Mouse (Mus musculus) heart, embryonic 16.5 days (tissue): Measurements from ENCODE around the gene Trub2. TPM values are rescaled to one million over a fixed set of nuclear protein-coding genes. Genes with fewer than 3 reads are reported as not detected.
A peak's percentile ranks its signal among the peaks of the same experiment; 100 is the strongest.

ENCODE experiments used
- ATAC-seq: fragments of 200-750 bp; cut with Nextera tagmentation; replicated peaks from 2 replicates; pipeline ENCODE4 v1.8.0; 2017; ENCODE audit warnings: moderate number of reproducible peaks; ENCODE audit not compliant: insufficient read depth, low FRiP score; ENCODE audit errors: extremely low read depth
- H3K27ac ChIP-seq: fragments of 300-500 bp; sonication (generic); 2 replicates; pipeline ENCODE4 v1.5.1; 2014; ENCODE audit warnings: mild to moderate bottlenecking, low read length, control low read depth, moderate library complexity
- H3K27me3 ChIP-seq: fragments of 300-500 bp; sonication (generic); 2 replicates; pipeline ENCODE4 v1.6.1; 2014; ENCODE audit warnings: low read length, mixed read lengths; ENCODE audit not compliant: control insufficient read depth, insufficient read depth
- H3K36me3 ChIP-seq: fragments of 300-500 bp; sonication (generic); 2 replicates; pipeline ENCODE4 v1.6.1; 2014; ENCODE audit not compliant: control insufficient read depth, insufficient read depth
- H3K4me1 ChIP-seq: fragments of 300-500 bp; sonication (generic); 2 replicates; pipeline ENCODE4 v1.6.1; 2014; ENCODE audit warnings: low read length, mixed read lengths; ENCODE audit not compliant: control insufficient read depth, insufficient read depth
- H3K4me2 ChIP-seq: fragments of 300-500 bp; sonication (generic); 2 replicates; pipeline ENCODE4 v1.6.1; 2014; ENCODE audit warnings: low read depth, mild to moderate bottlenecking, control low read depth, low read length
- H3K4me3 ChIP-seq: fragments of 300-500 bp; sonication (generic); 2 replicates; pipeline ENCODE4 v1.5.1; 2014; ENCODE audit warnings: mild to moderate bottlenecking, control low read depth, low read length
- H3K9ac ChIP-seq: fragments of 300-500 bp; sonication (generic); 2 replicates; pipeline ENCODE4 v1.6.1; 2014; ENCODE audit warnings: low read length, control low read depth
- H3K9me3 ChIP-seq: fragments of 300-500 bp; sonication (generic); replicated peaks from 2 replicates; pipeline ENCODE4 v1.6.1; 2016; ENCODE audit warnings: low read length; ENCODE audit not compliant: control insufficient read depth
- WGBS: fragments of 180-500 bp; shearing (Covaris S2); extraction: QIAGEN DNeasy Blood & Tissue Kit; methylation state at CpG from one replicate; pipeline ENCODE4 v1.1.7; 2014; 5-methylcytosine and 5-hydroxymethylcytosine counted together
- polyA plus RNA-seq: library from polyadenylated mRNA; unstranded; fragments of >200 nt; fragmentation: Nextera tagmentation; extraction: Ambion mirVana; gene quantifications from 2 replicates; pipeline ENCODE4 v1.2.1, GENCODE M21; 2015

Gene Trub2
- polyA plus RNA-seq, result 26.4 and 29.6 TPM in 2 replicates

DNA sequence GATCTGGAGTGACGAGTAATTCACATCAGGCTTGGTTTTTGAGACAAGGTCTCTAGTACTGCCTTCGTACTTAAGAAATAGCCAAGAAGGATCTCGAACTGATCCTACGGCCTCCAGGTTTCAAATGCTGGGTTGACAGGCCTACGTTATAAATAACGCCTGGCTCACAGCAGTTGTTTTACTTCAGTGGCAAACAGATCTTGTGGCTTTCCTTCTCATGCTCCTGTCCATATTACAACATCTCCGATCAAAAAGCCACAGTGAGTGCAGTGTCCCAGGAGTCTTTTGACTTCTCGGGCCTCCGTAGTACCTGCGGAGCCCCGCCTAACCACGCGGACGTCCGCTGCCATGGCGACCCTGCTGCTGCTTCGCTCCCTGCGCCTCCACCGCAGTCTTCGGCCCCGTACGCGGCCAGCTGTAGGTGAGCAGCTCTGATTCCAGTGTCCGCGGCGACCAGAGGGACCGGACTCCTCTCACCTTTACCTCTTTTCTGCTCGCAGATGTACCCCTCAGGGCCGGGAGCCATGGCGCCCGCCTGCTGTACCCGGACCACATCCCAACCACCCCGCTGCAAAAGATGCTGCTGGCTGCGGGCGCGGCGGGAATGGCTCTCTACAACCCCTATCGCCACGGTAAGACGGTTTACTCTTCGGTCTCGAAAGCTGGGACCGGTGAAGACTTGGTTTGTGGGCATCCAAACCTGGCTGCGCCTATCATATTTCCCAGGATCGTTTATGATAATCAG lies at the start of gene Trub2:
Trub2 (minus strand) TSS at position 566 of the 745 bp plus-strand sequence.
- H3K36me3 ChIP-seq, result peaks cover 29% of the 10 kb centered on the region
- H3K27me3 ChIP-seq, result no peaks in the 10 kb centered on the region
- peak within 1 kb of the TSS; percentile 73 for H3K4me3 ChIP-seq
- H3K9me3 ChIP-seq, result no peaks in the 10 kb centered on the region
- ATAC-seq, result peak; percentile 90
- peak within 1 kb of the TSS; percentile 76 for H3K9ac ChIP-seq
- H3K27ac ChIP-seq, result peak within 1 kb of the TSS; percentile 77
- peaks cover 8% of the 10 kb centered on the region for H3K4me1 ChIP-seq
- H3K4me2 ChIP-seq, result peak within 1 kb of the TSS; percentile 86
- WGBS, result under 1% methylated on average over 45 of the region's 45 CpGs

DNA sequence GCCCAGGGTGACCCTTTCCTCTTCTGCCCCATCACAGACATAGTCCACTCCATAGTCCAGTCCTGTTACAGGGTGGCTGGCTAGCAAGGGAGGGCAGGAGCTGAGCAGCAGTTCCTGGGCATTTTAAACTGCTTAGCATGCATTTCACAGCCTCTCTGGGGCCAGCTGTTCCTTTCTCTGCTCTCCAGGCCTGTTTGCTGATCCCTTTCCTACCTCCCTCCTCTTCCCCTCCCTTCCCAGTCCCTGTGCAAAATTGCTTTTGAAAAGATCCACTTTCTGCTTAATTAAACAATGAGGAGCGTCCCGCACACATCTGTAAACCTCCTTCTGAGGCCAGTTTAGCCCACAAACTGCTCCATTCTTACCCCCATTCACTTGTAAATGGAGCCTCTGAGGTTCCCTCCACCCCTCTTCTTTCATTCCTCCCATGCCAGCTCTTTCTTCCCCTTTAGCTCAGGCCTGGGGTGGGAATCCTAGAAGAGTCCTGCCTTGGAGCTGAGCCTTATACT lies 47.1 kb upstream of the Trub2 start:
- H3K9ac ChIP-seq, result no peak overlapping the region
- no peaks in the 10 kb centered on the region for H3K4me1 ChIP-seq
- no peak for ATAC-seq
- H3K4me3 ChIP-seq, result no peak overlapping the region
- no peaks in the 10 kb centered on the region for H3K27me3 ChIP-seq
- WGBS, result 73% methylated on average over 2 of the region's 2 CpGs
- H3K27ac ChIP-seq, result no peak overlapping the region
- H3K9me3 ChIP-seq, result no peaks in the 10 kb centered on the region
- peaks cover 8% of the 10 kb centered on the region for H3K36me3 ChIP-seq
- H3K4me2 ChIP-seq, result no peak overlapping the region

DNA sequence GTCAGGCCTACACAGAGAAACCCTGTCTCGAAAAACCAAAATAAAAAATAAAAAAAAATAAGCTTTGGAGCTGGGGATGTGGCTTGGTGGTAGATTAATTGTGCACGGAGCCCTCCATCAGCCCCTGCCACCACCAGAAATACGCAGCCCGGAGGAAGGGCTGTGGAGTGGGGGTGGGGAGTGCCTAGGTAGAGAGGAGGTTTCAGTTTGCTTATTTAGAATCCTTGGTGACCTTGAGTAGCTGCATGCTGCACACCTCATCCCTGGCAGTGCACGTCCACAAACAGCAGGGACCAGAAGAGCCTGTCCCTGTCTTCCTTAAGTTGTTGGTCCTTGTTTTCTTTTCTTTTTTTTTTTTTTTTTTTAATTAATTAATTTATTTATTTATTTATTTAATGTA lies 45.5 kb upstream of the Trub2 start:
- H3K27ac ChIP-seq, result no peak overlapping the region
- H3K9me3 ChIP-seq, result no peaks in the 10 kb centered on the region
- peaks cover 8% of the 10 kb centered on the region for H3K36me3 ChIP-seq
- no peaks in the 10 kb centered on the region for H3K4me1 ChIP-seq
- H3K27me3 ChIP-seq, result no peaks in the 10 kb centered on the region
- H3K4me2 ChIP-seq, result no peak overlapping the region
- ATAC-seq, result no peak
- no peak overlapping the region for H3K4me3 ChIP-seq
- H3K9ac ChIP-seq, result no peak overlapping the region
- 96% methylated on average over 5 of the region's 5 CpGs for WGBS

DNA sequence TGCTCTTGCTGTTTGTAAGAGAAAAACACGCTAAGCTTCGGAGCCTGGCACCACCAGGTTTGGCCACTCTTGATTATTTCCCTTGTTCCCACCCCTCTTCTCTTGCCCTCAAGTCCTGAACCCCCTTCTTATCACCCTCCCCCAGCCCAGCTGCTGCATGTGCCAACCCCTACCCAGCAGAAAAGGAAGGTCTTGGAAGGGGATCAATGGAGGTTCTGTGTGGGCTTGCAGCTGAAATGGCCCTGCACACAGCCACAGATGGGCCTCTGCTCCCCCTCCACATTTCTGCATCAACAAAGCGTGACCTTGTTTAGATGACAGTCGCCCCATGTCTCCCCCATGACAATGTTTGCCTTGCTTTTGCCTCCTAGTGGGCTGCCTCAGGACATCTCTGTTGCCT lies 42.8 kb upstream of the Trub2 start:
- H3K27ac ChIP-seq, result no peak overlapping the region
- no peak for ATAC-seq
- no peak overlapping the region for H3K9ac ChIP-seq
- no peaks in the 10 kb centered on the region for H3K27me3 ChIP-seq
- WGBS, result 79% methylated on average over 4 of the region's 4 CpGs
- no peak overlapping the region for H3K4me3 ChIP-seq
- no peak overlapping the region for H3K4me2 ChIP-seq
- H3K4me1 ChIP-seq, result peaks cover 11% of the 10 kb centered on the region
- no peaks in the 10 kb centered on the region for H3K9me3 ChIP-seq
- peaks cover 8% of the 10 kb centered on the region for H3K36me3 ChIP-seq

DNA sequence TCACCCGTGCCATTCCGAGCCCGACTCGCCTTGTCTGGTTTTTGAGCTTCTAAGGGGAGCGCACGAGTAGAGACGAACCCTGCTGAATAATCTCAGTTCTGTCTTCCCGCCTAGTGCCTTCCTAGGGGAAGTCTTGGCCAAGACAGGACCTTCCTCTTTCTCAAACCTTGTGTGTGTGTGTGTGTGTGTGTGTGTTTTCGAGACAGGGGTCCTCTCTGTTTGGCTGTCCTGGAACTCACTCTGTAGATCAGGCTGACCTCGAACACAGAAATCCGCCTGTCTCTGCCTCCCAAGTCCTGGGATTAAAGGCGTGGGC lies 39.4 kb upstream of the Trub2 start:
- under 1% methylated on average over 12 of the region's 12 CpGs for WGBS
- Histone ChIP-seq H3K9me3 (no peaks in the 10 kb centered on the region), H3K4me1 (peaks cover 12% of the 10 kb centered on the region)

DNA sequence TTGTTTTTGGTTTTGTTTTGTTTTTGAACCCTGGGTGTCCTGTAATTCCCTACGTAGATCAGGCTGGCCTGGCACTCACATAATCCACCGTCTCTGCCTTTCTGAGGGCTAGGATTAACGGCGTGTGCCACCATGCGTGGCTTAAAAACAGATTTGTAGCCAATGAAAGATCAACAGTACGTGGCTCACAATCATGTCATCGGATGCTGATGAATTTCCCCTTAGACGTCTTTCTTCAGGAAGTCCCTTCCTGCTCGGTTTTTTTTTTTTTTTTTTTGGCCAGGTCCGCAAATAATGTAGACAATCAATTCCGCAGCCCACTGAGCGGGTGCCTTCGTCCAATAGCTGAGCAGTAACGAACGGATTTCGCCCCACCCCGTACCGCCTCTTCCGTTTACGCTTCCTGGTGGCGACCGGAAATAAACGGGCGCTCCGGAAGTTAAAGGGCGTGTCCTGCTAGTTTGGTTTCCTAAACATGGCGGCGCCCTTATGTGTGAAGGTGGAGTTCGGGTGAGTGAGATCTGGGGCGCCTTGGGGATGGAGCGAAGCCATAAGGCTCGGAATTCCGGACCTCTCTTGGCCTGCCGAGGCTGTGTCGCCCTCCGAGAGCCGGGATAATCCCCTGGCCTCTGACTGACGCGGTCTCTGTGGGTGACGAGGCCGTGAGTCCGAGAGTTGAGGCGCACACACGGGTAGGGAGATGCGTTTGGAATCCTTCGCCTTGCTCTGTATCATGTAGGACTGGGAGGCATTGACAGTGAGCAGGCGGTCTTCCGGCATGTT lies 38.8 kb upstream of the Trub2 start:
- under 1% methylated on average over 48 of the region's 48 CpGs for WGBS
- H3K4me2 ChIP-seq, result peak overlapping the region; percentile 84
- H3K27me3 ChIP-seq, result no peaks in the 10 kb centered on the region
- H3K9ac ChIP-seq, result peak overlapping the region; percentile 87
- ATAC-seq, result peak; percentile 98
- peak overlapping the region; percentile 83 for H3K4me3 ChIP-seq
- no peaks in the 10 kb centered on the region for H3K36me3 ChIP-seq
- H3K27ac ChIP-seq, result peak overlapping the region; percentile 88
- peaks cover 12% of the 10 kb centered on the region for H3K4me1 ChIP-seq
- no peaks in the 10 kb centered on the region for H3K9me3 ChIP-seq

More for the DNA sequence above, 39.4 kb upstream of the Trub2 start:
- ATAC-seq, result no peak
- Histone ChIP-seq H3K4me3 (peak overlapping the region; percentile 83), H3K27ac (no peak overlapping the region), H3K4me2 (peak overlapping the region; percentile 78), H3K27me3 (no peaks in the 10 kb centered on the region), H3K9ac (peak overlapping the region; percentile 87), H3K36me3 (no peaks in the 10 kb centered on the region)

DNA sequence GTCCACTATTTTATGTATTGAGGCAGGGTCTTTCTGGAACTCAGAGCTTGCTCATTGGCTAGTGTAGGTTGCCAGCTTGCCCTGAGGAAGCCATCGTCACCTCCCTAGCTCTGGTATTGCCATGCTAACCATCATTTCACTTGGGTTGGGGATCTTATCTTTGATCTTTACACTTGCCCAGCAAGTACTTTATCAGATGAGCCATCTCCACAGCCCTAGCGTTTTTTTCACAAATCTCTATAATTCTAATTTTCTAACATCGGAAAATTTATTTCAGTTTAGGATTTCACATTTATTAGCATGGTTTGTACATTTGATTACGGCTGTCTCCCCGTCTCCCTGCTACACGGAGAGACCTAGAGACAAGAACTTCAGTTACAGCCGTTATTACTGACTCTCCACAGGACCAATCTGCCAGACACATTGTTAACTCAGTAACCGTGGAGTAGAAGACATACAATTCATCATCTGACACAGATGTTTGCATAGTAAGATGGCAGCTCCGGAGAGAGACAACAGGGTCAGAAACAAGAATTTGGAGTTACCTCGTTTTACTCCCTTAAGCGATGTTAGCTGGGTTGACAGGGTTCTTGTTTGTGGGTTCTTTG lies 38.1 kb upstream of the Trub2 start:
- Histone ChIP-seq H3K4me3 (peak overlapping the region; percentile 83), H3K4me1 (peaks cover 12% of the 10 kb centered on the region), H3K9ac (peak overlapping the region; percentile 75), H3K36me3 (no peaks in the 10 kb centered on the region), H3K27me3 (no peaks in the 10 kb centered on the region), H3K9me3 (no peaks in the 10 kb centered on the region), H3K4me2 (peak overlapping the region; percentile 84), H3K27ac (peak overlapping the region; percentile 88)
- no peak for ATAC-seq
- 12% methylated on average over 11 of the region's 11 CpGs for WGBS

DNA sequence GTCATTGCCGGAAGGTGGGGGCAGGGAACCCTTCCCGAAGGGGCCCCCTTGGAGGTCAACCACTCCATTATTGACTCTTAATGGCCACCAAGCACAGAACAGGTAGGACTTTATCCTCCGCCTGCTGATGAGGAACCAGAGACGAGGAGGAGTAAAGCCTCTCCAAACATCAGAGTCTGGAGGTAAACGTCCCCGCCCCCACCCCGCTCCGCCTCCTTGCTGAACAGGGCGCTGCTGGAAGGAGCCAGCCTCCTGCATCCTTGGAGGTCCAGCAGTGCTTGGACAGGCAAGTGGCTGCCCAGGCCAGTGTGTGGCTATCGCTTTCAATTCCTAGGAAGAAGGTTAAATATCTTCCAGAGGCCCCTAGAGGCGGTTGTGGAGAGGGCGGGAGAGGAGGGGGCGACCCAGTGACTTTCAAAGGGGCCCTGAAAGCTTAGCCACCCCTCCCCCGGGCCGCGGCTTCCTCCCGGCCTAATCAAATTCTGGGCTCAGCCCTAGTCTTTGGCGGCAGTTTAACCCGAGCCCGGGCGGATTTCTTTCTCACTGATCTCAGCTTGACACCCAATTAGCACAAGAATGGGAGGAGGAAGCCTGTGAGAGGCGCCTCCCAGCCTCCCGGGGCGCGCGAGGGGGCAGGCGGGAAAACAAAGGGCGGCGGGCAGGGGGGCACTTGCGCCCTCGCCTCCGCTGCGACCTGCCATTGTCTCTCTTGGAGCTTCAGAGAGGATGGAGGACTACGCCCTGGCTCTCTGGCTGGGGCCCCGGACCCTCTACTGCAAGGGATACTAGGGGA lies 31.9 kb upstream of the Trub2 start, which contains the start of gene Urm1:
Urm1 (plus strand) TSS at position 51 of the 793 bp plus-strand sequence.
- WGBS, result 2% methylated on average over 35 of the region's 35 CpGs
- peak within 1 kb of the TSS; percentile 82 for H3K9ac ChIP-seq
- peak; percentile 68 for ATAC-seq
- peak within 1 kb of the TSS; percentile 60 for H3K4me3 ChIP-seq
- H3K9me3 ChIP-seq, result no peaks in the 10 kb centered on the region
- H3K4me1 ChIP-seq, result peaks cover 11% of the 10 kb centered on the region
- H3K27me3 ChIP-seq, result no peaks in the 10 kb centered on the region
- peak within 1 kb of the TSS; percentile 83 for H3K4me2 ChIP-seq
- H3K27ac ChIP-seq, result peak within 1 kb of the TSS; percentile 89
- H3K36me3 ChIP-seq, result peaks cover 9% of the 10 kb centered on the region
